Mouse (Mus musculus) heart, postnatal 25 days (tissue): ENCODE data around the gene C1qb. TPM values are rescaled to one million over a fixed set of nuclear protein-coding genes. Genes with fewer than 3 reads are reported as not detected.

Experiments used
- DNase-seq: peaks from one replicate; pipeline ENCODE4 v3.0.0; 2022; ENCODE audit warnings: low spot score
- intact Hi-C: fragments of 180-260 bp; cut with DNase I; formaldehyde crosslinking; loops from one replicate; pipeline ENCODE4 v1.15.1; 2025
- total RNA-seq, 2 experiments: library from RNA; stranded (reverse); gene quantifications; 2 replicates each; pipeline ENCODE4 v1.2.3; 2021

Gene C1qb
- total RNA-seq, 2 experiments from 2014 or later, result 47.0 to 48.4 TPM

- no peak for DNase-seq
- intact Hi-C loops, result no loop called here
Measured at GRCm38 (mm10) chr4:136895861-136896260, 9.9 kb upstream of the C1qb start.

GRCm38 (mm10) chr4:136894821-136895220, 8.8 kb upstream of the C1qb start:
- no peak for DNase-seq
- intact Hi-C loops, result loop anchor here (5.0 kb wide), 1 partner anchor 177 kb away; no protein-coding TSS in a partner anchor

- DNase-seq, result no peak
- intact Hi-C loops, result loop anchor here (5.0 kb wide), 1 partner anchor 178 kb away; no protein-coding TSS in a partner anchor
Measured at GRCm38 (mm10) chr4:136893691-136894543, 7.9 kb upstream of the C1qb start.

GRCm38 (mm10) chr4:136892811-136893210, 6.8 kb upstream of the C1qb start, which contains the start of gene C1qc:
Gene C1qc (minus strand): TSS chr4:136893065.
- no peak for DNase-seq
- intact Hi-C loops, result loop anchor here (5.0 kb wide), 1 partner anchor 179 kb away; no protein-coding TSS in a partner anchor

GRCm38 (mm10) chr4:136892371-136892770, 6.4 kb upstream of the C1qb start:
- no peak for DNase-seq
- intact Hi-C loops, result loop anchor here (5.0 kb wide), 1 partner anchor 180 kb away; no protein-coding TSS in a partner anchor

GRCm38 (mm10) chr4:136891115-136891514, 5.1 kb upstream of the C1qb start:
- intact Hi-C loops, result loop anchor here (5.0 kb wide), 1 partner anchor 181 kb away; no protein-coding TSS in a partner anchor
- no peak for DNase-seq

GRCm38 (mm10) chr4:136889981-136890380, 4.0 kb upstream of the C1qb start:
- intact Hi-C loops, result loop anchor here (5.0 kb wide), 1 partner anchor 182 kb away; no protein-coding TSS in a partner anchor
- DNase-seq, result no peak

GRCm38 (mm10) chr4:136887714-136888113, 1.7 kb upstream of the C1qb start:
- no peak for DNase-seq
- intact Hi-C loops, result no loop called here

- intact Hi-C loops, result no loop called here
- no peak for DNase-seq
Measured at GRCm38 (mm10) chr4:136878601-136879000, 7.4 kb downstream of the C1qb start.

GRCm38 (mm10) chr4:136878171-136878570, 7.8 kb downstream of the C1qb start:
- intact Hi-C loops, result no loop called here
- DNase-seq, result no peak

GRCm38 (mm10) chr4:136876971-136877370, 9.0 kb downstream of the C1qb start:
- no peak for DNase-seq
- intact Hi-C loops, result no loop called here

GRCm38 (mm10) chr4:136875012-136875411, 11.0 kb downstream of the C1qb start:
- intact Hi-C loops, result no loop called here
- no peak for DNase-seq

GRCm38 (mm10) chr4:136868371-136868770, 17.6 kb downstream of the C1qb start:
- no peak for DNase-seq
- intact Hi-C loops, result no loop called here

GRCm38 (mm10) chr4:136867690-136868345, 18.2 kb downstream of the C1qb start:
- intact Hi-C loops, result no loop called here

GRCm38 (mm10) chr4:136865531-136865930, 20.5 kb downstream of the C1qb start:
- no peak for DNase-seq
- intact Hi-C loops, result no loop called here

More at GRCm38 (mm10) chr4:136867690-136868345, 18.2 kb downstream of the C1qb start:
- DNase-seq, result no peak

GRCm38 (mm10) chr4:136864751-136865470, 21.1 kb downstream of the C1qb start:
- intact Hi-C loops, result no loop called here

GRCm38 (mm10) chr4:136863517-136863916, 22.5 kb downstream of the C1qb start:
- intact Hi-C loops, result no loop called here
- DNase-seq, result no peak

More at GRCm38 (mm10) chr4:136864751-136865470, 21.1 kb downstream of the C1qb start:
- no peak for DNase-seq

- intact Hi-C loops, result no loop called here
- no peak for DNase-seq
Measured at GRCm38 (mm10) chr4:136862411-136862810, 23.6 kb downstream of the C1qb start.

- intact Hi-C loops, result no loop called here
- no peak for DNase-seq
Measured at GRCm38 (mm10) chr4:136861806-136862205, 24.2 kb downstream of the C1qb start.

- no peak for DNase-seq
- intact Hi-C loops, result no loop called here
Measured at GRCm38 (mm10) chr4:136860022-136860421, 26.0 kb downstream of the C1qb start.
